In genomic region chr8:110006312-110007023, GRCm38 (mm10) we compare ENCODE assay signal across 14 mouse cellular contexts. TPM values are rescaled to one million over a fixed set of nuclear protein-coding genes. Genes with fewer than 3 reads are reported as not detected.
DNase-seq lines count a peak whose midpoint lies in the region; ATAC-seq and TF ChIP-seq lines count a peak whose summit lies in the region.
"Had no signal": no experiment of that assay in that cellular context is flagged by ENCODE, and none has a peak within 500 bp of the region (broad histone marks: within the 10 kb centered on the region; RNA-seq: fewer than 3 reads in every experiment).

No protein-coding gene starts in this region.

- H3K4me3 ChIP-seq in layer of hippocampus, adult 2 months, result no peak overlapping the region
- H3K4me3 ChIP-seq in hindbrain, embryonic 16.5 days (ENCODE audit: low read length), result no peak overlapping the region
- H3K4me3 ChIP-seq in olfactory bulb, adult 2 months (ENCODE audit: insufficient read depth, low read depth, low read length), result no peak overlapping the region
- no peak overlapping the region for H3K4me3 ChIP-seq in heart, embryonic 12.5 days
- H3K4me3 ChIP-seq: embryonic facial prominence, embryonic 15.5 days; heart, embryonic 10.5 days had no signal

- H3K4me1 ChIP-seq in hindbrain, embryonic 16.5 days (ENCODE audit: control insufficient read depth, insufficient read depth, low read depth, low read length), result peaks cover 3% of the 10 kb centered on the region; the same call in 1 of the 2 replicates
- peaks cover 10% of the 10 kb centered on the region for H3K4me1 ChIP-seq in olfactory bulb, adult 2 months (ENCODE audit: control insufficient read depth, insufficient read depth, low read length)
- no peaks in the 10 kb centered on the region for H3K4me1 ChIP-seq in heart, embryonic 12.5 days (replicated peaks)
- H3K4me1 ChIP-seq: embryonic facial prominence, embryonic 15.5 days; heart, embryonic 10.5 days had no signal

- H3K36me3 ChIP-seq in hindbrain, embryonic 16.5 days (ENCODE audit: control insufficient read depth, insufficient read depth, low read length), result no peaks in the 10 kb centered on the region
- H3K36me3 ChIP-seq in heart, embryonic 12.5 days, result no peaks in the 10 kb centered on the region
- H3K36me3 ChIP-seq: embryonic facial prominence, embryonic 15.5 days; heart, embryonic 10.5 days had no signal

- no peak for TF ChIP-seq CTCF in layer of hippocampus, adult 2 months (conservative IDR thresholded peaks at IDR 0.05)
- no peak for TF ChIP-seq CTCF in olfactory bulb, adult 2 months (IDR thresholded peaks at IDR 0.05; ENCODE audit: insufficient read depth, low read depth, low read length)

- ATAC-seq in hindbrain, embryonic 16.5 days, result peak; percentile 91
- ATAC-seq in heart, embryonic 12.5 days (ENCODE audit: insufficient number of reproducible peaks, low FRiP score), result no peak
- ATAC-seq: CD4-positive, CD25-positive, alpha-beta regulatory T cell, adult 4 months had no signal

- H3K27me3 ChIP-seq in hindbrain, embryonic 16.5 days (replicated peaks; ENCODE audit: control insufficient read depth, insufficient read depth, low read length), result no peaks in the 10 kb centered on the region
- peaks cover 4% of the 10 kb centered on the region for H3K27me3 ChIP-seq in heart, embryonic 12.5 days (replicated peaks)
- H3K27me3 ChIP-seq: embryonic facial prominence, embryonic 15.5 days had no signal

- H3K4me2 ChIP-seq in hindbrain, embryonic 16.5 days (ENCODE audit: low read length), result no peak overlapping the region
- no peak overlapping the region for H3K4me2 ChIP-seq in heart, embryonic 12.5 days
- H3K4me2 ChIP-seq: embryonic facial prominence, embryonic 15.5 days had no signal

- DNase-seq in layer of hippocampus, adult 2 months (ENCODE audit: low spot score in 2 of 2), result peak in 1 of 2 experiments; percentile 19
- no peak for DNase-seq in layer of hippocampus, postnatal 36 days
- peak; percentile 19 for DNase-seq in embryo, embryonic 11 days
- DNase-seq in heart, postnatal 25 days (ENCODE audit: low spot score), result no peak
- no peak for DNase-seq in gastrocnemius, adult 18-20 months (ENCODE audit: low spot score)
- DNase-seq: cerebellum, adult 11 months; kidney, adult 18-20 months had no signal

- WGBS in hindbrain, embryonic 16.5 days, result 43% methylated on average over 17 of the region's 17 CpGs
- WGBS in olfactory bulb, adult 2 months, result 41% methylated on average over 17 of the region's 17 CpGs
- 59% methylated on average over 17 of the region's 17 CpGs for WGBS in heart, embryonic 12.5 days

- intact Hi-C loops in heart, postnatal 25 days (cut with DNase I), result no loop called here

- no peak for TF ChIP-seq POLR2A in olfactory bulb, adult 2 months (IDR thresholded peaks at IDR 0.05; ENCODE audit: insufficient read depth, low read depth, low read length)

- H3K9ac ChIP-seq in hindbrain, embryonic 16.5 days (ENCODE audit: low read depth, low read length), result no peak overlapping the region
- no peak overlapping the region for H3K9ac ChIP-seq in heart, embryonic 12.5 days
- H3K9ac ChIP-seq: embryonic facial prominence, embryonic 15.5 days had no signal

- no peaks in the 10 kb centered on the region for H3K9me3 ChIP-seq in hindbrain, embryonic 16.5 days (ENCODE audit: control insufficient read depth, low read length)
- no peaks in the 10 kb centered on the region for H3K9me3 ChIP-seq in heart, embryonic 12.5 days (replicated peaks)
- H3K9me3 ChIP-seq: embryonic facial prominence, embryonic 15.5 days; heart, embryonic 10.5 days had no signal

- H3K27ac ChIP-seq in layer of hippocampus, adult 2 months, result peak overlapping the region; percentile 33
- H3K27ac ChIP-seq in hindbrain, embryonic 16.5 days (ENCODE audit: low read depth, low read length), result peak overlapping the region; percentile 54
- H3K27ac ChIP-seq in olfactory bulb, adult 2 months (ENCODE audit: insufficient read depth, low read depth, low read length), result 0 out of 2 replicates have a peak overlapping the region, but pooled peaks have one; percentile 9
- no peak overlapping the region for H3K27ac ChIP-seq in heart, embryonic 12.5 days (ENCODE audit: poor library complexity, severe bottlenecking)
- H3K27ac ChIP-seq: embryonic facial prominence, embryonic 15.5 days; heart, embryonic 10.5 days had no signal

RNA-seq across cellular contexts. Expression of gene Tat, which starts 16.2 kb away (rescaled TPM):
- total RNA-seq in layer of hippocampus, adult 2 months (2021), result not detected
- total RNA-seq in layer of hippocampus, postnatal 36 days (2021), result under 1 TPM in 1 of 2 experiments, not detected in 1; 0.32 TPM
- not detected in 2 replicates for polyA plus RNA-seq in hindbrain, embryonic 16.5 days (2015; fragmentation: Nextera tagmentation; extraction: Ambion mirVana)
- polyA plus RNA-seq in olfactory bulb, adult 2 months (2012; ENCODE audit: insufficient read depth, insufficient read length, low replicate concordance, missing spikeins), result not detected in 2 replicates
- under 1 TPM; 0.78 to 0.83 TPM for total RNA-seq in heart, postnatal 25 days (2021)
- total RNA-seq in gastrocnemius, adult 18-20 months (2021), result under 1 TPM in 1 of 2 experiments, not detected in 1; 0.31 TPM
- 0.08 TPM in 1 of 2 replicates, not detected in the other for polyA plus RNA-seq in heart, embryonic 12.5 days (2016; fragmentation: Nextera tagmentation; extraction: Ambion mirVana)
- total RNA-seq: left cerebral cortex, postnatal 10 days had no signal
- polyA plus RNA-seq: CD4-positive, CD25-positive, alpha-beta regulatory T cell, adult 4 months; heart, embryonic 10.5 days had no signal

RNA-seq across cellular contexts. Expression of gene Chst4, which starts 33.1 kb away (rescaled TPM):
- total RNA-seq in layer of hippocampus, adult 2 months (2021), result not detected
- total RNA-seq in layer of hippocampus, postnatal 36 days (2021), result under 1 TPM in 1 of 2 experiments, not detected in 1; 0.17 TPM
- polyA plus RNA-seq in hindbrain, embryonic 16.5 days (2015; fragmentation: Nextera tagmentation; extraction: Ambion mirVana), result not detected in 2 replicates
- not detected in 2 replicates for polyA plus RNA-seq in olfactory bulb, adult 2 months (2012; ENCODE audit: insufficient read depth, insufficient read length, low replicate concordance, missing spikeins)
- 1 to 10 TPM; 3.6 to 5.8 TPM for total RNA-seq in heart, postnatal 25 days (2021)
- not detected for total RNA-seq in gastrocnemius, adult 18-20 months (2021)
- 0.60 and 0.69 TPM in 2 replicates for polyA plus RNA-seq in heart, embryonic 12.5 days (2016; fragmentation: Nextera tagmentation; extraction: Ambion mirVana)
- total RNA-seq: left cerebral cortex, postnatal 10 days had no signal
- polyA plus RNA-seq: CD4-positive, CD25-positive, alpha-beta regulatory T cell, adult 4 months; embryonic facial prominence, embryonic 15.5 days had no signal

RNA-seq across cellular contexts. Expression of gene Marveld3, which starts 44.5 kb away (rescaled TPM):
- under 1 TPM in 1 of 2 experiments, not detected in 1; 0.23 TPM for total RNA-seq in layer of hippocampus, adult 2 months (2021)
- total RNA-seq in layer of hippocampus, postnatal 36 days (2021), result not detected
- polyA plus RNA-seq in hindbrain, embryonic 16.5 days (2015; fragmentation: Nextera tagmentation; extraction: Ambion mirVana), result 1.9 and 2.3 TPM in 2 replicates
- not detected in 2 replicates for polyA plus RNA-seq in olfactory bulb, adult 2 months (2012; ENCODE audit: insufficient read depth, insufficient read length, low replicate concordance, missing spikeins)
- under 1 TPM in 1 of 2 experiments, not detected in 1; 0.20 TPM for total RNA-seq in heart, postnatal 25 days (2021)
- not detected for total RNA-seq in gastrocnemius, adult 18-20 months (2021)
- 0.40 and 0.41 TPM in 2 replicates for polyA plus RNA-seq in heart, embryonic 12.5 days (2016; fragmentation: Nextera tagmentation; extraction: Ambion mirVana)
- polyA plus RNA-seq: CD4-positive, CD25-positive, alpha-beta regulatory T cell, adult 4 months had no signal
